Mouse (Mus musculus) frontal cortex, postnatal 25 days (tissue): ENCODE measurements at regions not wholly inside any gene's neighbourhood (a gene's known extent, or its start where the extent isn't known, plus 50 kb on each side); places are given as distances from the start of the nearest gene placed in this dataset.
A peak's percentile ranks its signal among the peaks of the same experiment; 100 is the strongest.
"Not testable (repeated sequence)": the region's sequence is repeated elsewhere in the genome, so short reads cannot be mapped to it uniquely, and the experiment has no call there.

Source experiments
- DNase-seq, 2 experiments: peaks; one replicate each; pipeline ENCODE4 v3.0.0; 2022; ENCODE audit warnings: low spot score in 2 of 2

DNA sequence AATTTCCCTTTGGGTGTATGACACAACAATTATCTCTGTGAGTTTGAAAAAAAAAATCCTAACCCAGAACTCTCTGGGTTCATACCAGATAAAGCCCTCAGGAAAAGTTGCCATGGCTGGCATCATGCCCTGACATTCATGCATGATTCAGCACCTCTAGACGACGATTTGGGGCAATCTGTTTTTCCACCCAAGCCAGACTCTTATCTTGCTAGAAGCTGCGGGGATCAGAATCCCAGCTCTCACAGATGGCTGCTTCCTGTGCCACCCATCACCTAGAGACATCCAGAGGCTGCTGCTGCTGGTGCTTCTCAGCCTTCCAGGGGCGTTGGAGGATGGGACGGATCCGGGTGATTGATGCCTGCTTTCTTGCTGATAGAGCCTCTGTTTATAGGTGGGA, 209.2 kb downstream of the Cd47 start:
- peak; percentile 41 to 44 for DNase-seq

DNA sequence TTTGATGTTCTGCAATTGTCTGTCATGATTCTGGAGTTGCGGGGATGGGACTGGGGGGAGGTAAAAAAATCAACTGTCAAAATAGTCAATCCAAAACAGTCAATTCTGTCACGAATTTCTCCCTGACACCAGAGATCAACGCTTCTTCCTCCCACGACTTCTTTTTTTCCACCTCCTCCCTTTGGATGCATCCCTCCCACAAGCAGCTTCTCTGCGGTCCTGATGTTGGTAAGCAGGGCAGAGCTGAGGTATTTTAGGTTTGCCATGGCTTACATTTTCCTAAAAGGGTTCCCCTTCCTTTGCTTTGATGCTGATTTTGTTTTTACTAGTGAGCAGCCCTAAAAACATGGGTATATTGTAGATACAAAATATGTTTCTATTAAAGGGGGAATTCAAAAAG, 209.7 kb downstream of the Cd47 start:
- no peak for DNase-seq

DNA sequence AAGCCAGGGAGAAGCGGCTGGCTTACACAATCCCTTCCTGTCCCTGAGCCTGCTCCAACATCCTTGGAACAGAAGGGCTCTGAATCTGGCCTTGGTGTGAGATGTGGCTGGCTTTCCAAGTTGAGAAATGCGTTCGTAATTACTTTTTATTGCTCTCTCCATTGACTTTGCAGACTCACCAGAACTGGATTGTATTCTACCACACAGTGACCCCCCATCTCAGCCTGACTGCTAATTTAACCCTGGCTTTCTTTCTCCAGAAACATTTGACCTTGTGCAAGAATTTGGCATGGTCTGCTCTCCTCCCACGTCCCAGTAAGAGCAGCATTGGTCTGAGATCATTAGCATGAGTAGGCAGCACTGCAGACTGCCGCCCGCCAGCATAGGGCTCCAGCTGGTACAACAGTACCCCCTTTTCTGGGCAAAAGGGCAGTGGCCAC, 210.2 kb downstream of the Cd47 start:
- DNase-seq = peak in 1 of 2 experiments; percentile 19

DNA sequence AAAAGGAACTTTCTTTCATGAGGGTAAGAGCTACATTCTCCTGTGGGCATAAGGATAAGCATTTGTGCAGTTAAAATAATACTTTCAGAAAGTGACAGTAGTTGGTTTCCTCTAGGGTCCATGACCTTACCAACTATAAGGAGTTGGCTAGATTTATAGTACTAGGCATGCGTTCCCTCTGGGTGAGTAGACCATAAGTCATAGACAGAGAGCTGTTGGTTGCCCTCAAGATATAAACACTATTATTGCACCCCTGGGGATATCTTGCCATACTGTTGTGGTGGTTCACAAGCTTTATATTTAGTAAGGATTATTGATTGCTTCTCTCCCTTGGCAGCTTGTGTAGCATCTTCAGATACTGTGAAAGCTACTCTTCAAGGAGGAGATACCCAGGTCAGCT, 223.6 kb downstream of the Cd47 start:
- no peak for DNase-seq

DNA sequence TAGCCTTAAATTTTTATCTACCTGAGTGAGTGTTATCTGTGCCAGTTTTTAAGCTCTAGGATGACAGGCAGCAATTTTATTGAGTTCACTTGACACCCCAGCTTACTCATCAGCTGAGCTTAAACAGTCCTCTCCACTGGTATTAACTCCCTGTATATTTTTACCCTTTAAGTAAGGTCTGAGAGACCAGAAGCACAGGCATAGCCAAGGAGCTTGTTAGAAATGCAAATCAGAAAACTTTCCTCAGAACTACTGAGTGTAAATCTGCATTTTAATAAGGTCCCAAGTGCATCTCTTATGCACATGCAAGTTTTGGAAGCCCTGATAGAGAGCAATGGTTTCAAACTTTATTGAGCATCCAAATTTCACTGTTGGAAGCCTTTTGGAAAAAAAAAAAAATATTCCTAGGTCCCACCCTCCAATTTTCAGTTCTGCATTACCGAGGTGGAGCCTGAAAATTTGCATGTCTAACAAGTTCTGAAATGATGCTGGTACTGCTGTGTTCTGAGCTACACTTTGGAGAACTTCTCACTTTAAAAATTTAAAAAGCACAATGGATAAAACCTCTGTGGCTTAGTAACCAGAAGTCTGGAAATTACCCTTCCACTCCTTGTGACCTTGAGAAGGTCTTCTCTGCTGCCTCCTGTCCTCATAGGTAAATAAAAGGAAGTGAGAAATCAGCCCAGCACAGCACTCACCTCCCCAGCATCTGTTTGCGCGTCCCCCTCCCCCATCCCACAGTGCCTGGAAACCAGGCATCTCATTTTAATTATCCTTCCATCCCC, 226.0 kb downstream of the Cd47 start:
- DNase-seq = no peak

DNA sequence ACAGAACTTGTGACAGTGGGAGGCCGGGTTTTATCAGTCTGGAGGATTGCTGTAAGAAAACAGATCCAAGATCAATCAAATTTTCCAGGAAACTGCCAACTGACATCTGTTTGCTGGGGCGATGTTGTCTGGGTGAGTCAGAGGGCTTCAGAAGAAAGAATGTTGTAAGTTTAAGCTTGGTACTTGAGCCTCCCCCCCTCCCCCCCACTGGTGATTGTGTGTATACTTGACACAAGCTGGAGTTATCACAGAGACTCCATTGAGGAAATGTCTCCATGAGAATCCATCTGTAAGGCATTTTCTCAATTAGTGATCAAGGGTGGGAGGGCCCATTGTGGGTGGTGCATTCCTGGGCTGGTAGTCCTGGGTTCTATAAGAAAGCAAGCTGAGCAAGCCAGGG, 226.9 kb downstream of the Cd47 start:
- no peak for DNase-seq

DNA sequence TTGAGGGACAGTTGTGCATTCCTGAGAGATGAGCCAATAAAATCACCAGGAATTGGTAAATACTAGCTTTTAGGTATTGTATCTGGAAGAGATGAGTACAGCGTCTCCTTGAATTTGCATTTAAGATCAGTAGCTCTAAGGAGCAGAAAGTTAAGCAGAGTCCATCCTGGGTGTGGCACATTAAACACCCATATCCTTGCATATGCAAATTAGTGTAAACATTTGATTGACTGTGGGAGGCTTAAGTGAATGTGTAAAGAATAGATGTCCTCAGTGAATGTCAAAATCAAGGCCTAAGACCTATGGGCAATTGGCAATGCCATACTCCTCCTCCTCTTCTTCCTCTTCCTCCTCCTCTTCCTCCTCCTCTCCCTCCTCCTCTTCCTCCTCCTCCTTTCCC, 229.4 kb downstream of the Cd47 start:
- DNase-seq = no peak

DNA sequence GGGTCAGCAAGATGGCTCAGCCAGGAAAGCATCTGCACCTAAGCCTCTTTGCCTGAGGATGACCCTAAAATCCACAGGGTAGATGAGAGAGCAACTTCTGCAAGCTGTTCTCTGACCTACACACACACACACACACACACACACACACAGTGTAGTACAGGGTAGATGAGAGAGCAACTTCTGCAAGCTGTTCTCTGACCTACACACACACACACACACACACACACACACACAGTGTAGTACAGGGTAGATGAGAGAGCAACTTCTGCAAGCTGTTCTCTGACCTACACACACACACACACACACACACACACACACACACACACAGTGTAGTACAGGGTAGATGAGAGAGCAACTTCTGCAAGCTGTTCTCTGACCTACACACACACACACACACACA, 230.0 kb downstream of the Cd47 start:
- not testable (repeated sequence) for DNase-seq

DNA sequence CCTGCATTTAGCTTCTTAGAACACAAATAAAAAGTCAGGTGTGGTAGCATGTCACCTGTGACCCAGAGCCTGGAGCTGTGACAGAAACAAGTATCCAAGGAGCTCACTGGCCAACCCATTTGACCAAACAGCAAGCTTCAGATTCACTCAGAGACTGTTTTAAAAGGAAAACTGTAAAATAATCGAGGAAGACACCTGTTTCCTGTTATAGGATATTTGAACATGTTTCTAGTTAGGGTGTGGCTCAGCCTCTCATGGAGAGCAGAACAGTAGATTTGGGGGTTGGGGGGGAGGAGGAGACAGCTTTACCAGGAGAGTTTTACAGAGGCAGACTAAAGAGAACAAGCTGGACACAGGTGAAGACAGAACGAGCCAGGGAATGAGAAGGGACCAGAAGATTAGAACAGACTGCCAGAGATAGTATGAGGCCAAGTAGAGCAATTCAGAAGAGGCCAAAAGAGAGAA, 230.6 kb downstream of the Cd47 start:
- no peak for DNase-seq

DNA sequence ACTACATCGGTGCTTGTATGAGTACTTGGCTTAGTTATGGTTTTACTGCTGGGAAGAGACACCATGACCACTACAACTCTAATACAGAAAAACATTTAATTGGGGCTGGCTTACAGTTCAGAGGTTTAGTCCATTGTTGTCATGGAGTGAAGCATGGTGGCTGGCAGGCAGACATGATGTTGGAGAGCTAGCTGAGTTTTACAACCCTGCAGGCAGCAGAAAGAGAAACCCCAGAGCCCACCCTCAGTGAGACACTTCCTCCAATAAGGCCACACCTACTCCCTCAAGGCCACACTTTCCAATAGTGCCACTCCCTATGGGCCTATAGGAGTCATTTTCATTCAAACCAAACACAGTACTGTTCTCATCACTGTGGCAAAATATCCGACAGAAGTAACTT, 232.5 kb downstream of the Cd47 start:
- DNase-seq = no peak

DNA sequence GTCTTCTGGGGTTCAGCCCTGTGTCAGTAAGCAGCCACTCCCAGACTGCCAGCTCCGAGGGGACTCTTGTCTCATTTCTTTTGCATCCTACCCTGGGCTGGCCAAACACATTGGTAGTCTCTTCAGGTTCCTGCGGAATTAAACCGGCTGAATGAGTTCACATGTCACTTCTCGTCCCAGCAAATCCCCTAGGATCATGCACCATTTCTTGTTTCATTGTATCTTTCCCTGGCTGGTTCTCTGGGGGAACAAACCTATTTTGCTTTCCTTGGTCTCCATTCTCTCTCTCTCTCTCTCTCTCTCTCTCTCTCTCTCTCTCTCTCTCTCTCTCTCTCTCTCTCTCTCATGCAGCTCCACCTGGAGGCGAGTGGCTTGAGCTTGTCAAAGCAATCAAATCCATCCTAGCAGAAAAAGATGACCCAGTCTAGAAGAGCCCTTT, 236.0 kb downstream of the Cd47 start:
- DNase-seq = no peak

DNA sequence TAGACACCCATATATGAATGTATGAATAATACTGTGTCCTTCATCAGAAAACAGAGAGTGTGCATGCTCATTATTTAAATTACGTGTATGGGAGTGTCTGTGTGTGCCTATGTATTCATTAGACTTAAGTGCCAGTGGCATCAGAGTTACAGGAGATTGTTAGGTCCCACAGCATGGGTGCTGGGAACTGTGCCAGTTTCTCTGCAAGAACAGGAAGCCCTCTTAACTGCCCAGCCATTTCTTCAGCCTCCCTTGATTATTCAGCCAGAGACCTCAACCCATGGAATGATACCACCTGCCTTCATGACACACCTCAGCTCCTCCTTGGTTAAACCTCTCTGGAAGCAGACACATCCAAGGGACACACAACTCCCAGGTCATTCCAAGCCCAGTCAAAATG, 243.8 kb downstream of the Cd47 start:
- no peak for DNase-seq

DNA sequence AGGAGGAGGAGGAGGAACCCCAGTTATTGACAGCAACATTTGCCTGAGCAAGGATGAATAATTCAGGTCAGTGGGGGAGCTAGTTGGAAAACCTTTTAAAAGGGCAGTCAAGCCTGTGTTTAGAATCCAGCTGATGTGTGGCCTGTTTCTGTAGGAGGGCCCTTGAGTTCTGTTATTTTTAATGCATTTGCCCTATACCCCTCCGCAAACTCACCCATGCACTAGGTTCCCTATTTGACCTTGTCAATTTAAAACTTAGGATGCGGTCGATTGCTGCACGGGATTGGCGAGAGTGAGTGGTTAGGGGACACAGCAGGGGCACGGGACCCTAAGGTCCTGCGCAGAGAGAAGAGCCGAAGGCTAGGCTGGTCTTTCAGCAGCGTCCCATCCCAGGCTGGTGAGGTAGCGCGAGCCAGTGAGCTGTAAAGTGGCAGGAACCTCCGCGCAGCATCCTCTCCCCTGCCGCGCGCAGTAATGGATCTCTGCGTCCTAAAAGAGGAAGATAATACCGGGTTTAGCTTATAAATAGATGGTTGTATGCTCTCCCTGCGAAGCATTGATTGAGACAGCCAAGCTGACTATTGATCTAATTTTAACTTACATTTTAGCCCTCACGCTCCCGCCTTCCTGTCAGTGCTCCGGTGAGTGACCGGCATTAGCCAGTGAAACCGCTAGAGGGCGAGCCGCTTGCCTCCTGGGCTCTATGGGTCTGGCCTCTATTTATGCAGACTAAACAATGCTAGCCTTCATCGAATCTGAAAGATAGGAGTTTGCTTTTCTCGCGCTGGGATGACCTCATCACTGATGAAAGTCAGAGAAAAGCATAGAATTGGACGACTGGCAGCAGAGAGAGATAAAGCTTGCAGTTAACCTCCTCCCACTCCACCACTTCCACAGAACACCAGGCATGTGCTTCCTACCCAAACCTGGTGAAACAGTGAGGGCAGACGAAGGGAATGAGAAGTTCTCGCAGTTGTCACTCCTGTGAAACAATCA, 245.5 kb downstream of the Cd47 start:
- peak; percentile 60 to 61 for DNase-seq

DNA sequence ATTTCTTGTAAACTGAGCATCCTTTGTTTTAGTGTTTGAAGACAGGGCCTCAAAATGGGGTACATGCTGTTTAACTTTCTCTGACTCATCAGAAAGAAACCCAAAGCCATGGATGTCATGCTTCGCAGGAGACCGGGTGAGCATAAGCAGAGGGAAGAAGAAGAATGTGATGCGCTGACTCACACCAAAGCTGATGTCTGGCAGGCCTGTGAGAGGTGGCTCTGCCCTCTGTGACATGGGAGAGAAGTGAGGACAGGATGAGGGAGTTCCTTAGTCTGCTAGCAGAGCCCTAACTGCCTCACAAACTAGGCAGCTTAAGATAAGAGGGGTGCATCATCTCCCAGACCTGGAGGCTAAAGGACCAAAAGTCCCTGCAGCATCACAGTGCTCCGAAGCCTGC, 263.2 kb downstream of the Cd47 start:
- DNase-seq = no peak

DNA sequence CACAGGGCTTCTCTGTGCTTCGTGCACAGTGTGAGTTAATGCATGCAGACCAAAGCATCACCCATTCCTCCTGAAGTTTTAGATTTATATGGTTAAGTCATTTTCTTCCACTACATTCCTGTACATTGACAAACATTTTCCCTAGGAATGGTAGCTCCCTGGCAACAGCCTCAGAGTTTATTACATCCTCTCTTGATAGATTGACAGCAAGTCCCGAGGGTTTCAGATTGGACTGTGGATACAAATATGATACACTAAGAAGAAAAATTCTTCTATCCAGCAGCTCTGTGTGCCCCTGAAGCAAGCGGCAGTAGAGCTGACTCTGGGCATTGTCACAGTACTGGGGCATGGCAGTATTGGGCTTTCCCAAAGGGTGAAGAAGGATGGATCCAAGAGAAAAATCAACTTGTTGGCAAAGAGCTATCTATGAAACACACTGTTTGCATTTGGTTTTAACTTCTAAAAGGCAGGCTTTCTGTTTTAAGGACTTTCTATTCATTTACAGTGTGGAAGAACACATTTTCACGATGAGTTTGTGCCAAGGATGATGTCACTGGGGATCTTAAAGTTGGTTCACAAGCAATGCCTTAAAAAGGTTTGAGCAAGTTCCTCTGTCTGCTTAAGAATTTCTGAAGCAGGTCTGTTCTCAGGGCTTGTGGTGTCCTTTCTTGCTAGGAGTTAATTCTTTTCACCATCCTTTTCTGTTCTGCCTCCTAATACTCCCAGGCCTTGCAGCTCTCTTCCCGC, 265.2 kb downstream of the Cd47 start:
- DNase-seq = no peak

DNA sequence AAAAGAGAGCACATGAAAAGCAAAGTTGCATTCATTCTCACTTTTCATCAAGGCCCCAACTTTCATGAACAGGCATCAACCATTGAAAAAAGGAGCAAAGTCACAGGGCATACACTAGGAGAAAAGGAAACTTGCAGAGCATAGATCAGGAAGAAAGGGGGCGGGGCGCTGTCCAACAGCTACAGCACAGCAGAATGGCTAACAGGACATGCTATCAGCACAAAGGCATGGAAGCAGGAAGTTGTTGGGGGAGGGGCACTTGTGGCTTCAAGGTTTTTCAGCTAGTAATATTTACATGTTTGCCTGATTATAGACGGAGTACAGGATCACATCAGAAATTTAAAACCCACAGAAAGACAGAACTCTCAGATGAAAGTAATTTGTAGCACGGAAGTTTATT, 268.7 kb downstream of the Cd47 start:
- DNase-seq = no peak

DNA sequence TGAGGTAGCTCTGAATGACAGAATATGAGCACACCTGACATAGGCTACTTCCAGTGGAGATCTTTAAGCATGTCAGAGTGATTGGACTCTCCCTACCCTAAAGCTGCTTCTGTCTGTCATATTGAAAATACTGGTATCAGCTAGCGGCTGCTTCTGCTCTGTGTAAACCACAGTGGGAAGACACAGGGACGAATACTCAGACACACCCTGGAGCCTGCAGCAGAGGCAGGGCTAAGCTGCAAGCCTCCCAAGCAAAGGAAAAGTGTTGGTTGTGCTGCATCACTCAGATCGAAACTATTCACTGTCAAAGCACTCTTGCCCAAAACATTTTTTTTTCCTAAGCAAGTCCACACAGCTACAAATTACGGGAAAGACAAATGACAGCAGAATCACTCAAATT, 270.4 kb downstream of the Cd47 start:
- no peak for DNase-seq

DNA sequence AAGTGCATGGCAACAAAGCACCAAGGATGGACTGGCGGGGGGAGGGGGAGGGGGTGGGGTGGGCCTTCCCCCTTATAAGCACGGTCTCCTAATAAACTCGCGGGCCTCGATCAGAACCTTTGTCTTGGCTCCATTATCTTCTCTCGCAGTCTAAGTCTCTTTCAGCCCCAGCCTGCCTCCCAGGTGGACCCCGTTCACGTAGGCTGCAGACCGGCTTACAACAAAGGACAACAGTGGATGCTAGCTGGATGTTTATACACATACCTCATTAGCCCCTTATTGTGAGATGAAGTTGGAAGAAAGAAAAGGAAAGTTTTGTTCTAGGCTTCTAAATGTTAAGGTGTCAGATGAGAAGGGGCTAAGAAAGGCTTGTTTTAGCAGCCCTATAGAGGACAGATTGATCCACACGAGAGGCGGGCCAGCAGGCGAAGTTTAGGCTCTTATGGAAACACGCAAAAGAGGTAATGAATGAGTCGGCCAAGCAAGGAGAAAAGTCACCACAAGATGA, 272.6 kb downstream of the Cd47 start:
- DNase-seq = no peak

DNA sequence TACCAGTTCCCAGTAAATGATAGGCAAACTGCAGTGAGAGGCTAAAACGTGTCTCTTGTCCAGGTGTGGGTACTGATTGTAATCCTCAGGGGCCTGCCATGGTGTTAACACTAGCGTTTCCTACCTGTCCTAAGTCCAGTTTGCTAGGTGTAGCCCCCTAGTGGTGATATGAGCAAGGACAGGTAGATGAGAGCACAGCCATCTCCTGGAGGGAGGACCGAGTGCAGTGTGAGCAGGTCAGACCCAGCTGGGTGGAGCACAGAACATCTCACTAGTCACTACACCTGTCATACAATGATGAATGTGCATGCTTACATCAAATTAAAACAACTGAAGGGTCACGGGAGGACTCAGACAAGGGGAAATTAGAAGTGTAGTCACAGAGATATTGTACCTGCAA, 273.6 kb downstream of the Cd47 start:
- DNase-seq = no peak

DNA sequence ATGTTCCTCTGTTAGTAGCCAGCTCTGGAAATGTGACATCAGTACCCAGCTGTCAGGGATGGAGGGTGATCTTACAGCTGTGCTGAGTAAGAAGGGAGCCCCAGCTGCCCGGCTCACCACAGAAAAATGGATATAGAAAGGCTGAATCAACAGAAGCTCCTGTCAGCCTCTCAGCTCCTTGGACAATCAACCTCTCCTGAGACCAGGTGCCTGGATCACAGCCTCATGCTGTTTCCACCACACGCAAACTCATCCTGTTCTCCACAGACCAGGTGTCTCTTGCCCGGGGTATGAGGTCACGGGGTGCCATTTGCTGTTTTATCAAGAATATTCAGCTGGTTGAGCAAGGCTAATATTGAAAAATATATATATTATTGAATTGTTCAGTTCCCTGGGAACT, 275.3 kb downstream of the Cd47 start:
- no peak for DNase-seq

DNA sequence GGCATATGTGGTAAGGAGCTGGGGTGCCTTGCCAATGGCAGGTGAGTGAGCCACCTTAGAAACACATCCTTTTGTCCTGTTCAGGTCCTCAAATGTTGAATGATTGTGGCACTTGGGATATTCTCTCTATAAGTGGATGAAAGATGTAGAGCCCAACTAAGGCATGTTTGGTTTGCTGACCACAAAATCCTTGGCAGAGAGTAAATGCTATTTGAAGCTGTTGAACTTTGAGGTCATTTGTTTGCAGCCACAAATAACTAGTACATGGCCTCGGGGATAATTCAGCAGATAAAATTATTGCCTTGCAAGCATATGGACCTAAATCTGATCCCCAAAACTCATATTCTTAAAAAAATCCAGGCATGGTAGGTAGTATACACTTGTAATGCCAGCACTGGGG, 281.2 kb downstream of the Cd47 start:
- no peak for DNase-seq

DNA sequence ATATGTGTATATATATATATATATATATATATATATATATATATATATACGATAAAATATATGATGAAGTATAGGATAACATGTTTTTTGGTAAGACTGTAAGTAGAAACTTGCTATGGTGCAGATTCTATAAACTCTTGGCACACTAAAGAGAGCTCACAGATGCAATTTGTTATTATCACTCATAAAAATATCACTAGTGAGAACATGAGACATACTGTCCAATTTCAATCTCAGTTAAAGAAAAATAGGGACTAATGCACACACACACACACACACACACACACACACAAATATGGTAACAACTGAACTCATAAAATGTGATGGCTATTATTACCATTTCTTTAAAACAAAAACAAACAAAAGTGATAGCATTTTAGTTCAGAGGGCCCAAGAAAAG, 292.0 kb downstream of the Cd47 start:
- DNase-seq = no peak
